ENCODE assay signal across 18 mouse cellular contexts in genomic region chr11:121686091-121686490, GRCm38 (mm10). TPM values are rescaled to one million over a fixed set of nuclear protein-coding genes. Genes with fewer than 3 reads are reported as not detected.
DNase-seq lines count a peak whose midpoint lies in the region; ATAC-seq lines count a peak whose summit lies in the region.
"Had no signal": no experiment of that assay in that cellular context is flagged by ENCODE, and none has a peak within 500 bp of the region (broad histone marks: within the 10 kb centered on the region; RNA-seq: fewer than 3 reads in every experiment).

No protein-coding gene starts in this region.

- WGBS in embryonic facial prominence, embryonic 15.5 days = 73% methylated on average over 4 of the region's 4 CpGs
- 86% methylated on average over 4 of the region's 4 CpGs for WGBS in embryonic facial prominence, embryonic 10.5 days
- 61% methylated on average over 4 of the region's 4 CpGs for WGBS in kidney, embryonic 15.5 days
- 77% methylated on average over 4 of the region's 4 CpGs for WGBS in macrophage (ENCODE audit: missing documents)
- WGBS in hindbrain, embryonic 10.5 days = 78% methylated on average over 4 of the region's 4 CpGs

- DNase-seq in embryonic facial prominence, embryonic 10.5 days (ENCODE audit: low spot score) = no peak
- DNase-seq in kidney, adult 18-20 months = no peak
- DNase-seq in hindbrain, embryonic 10.5 days (ENCODE audit: low spot score) = no peak
- DNase-seq: cerebellum, adult 8-10 months; gastrocnemius, postnatal 10 days; spleen, adult 18-20 months had no signal

- H3K27ac ChIP-seq in embryonic facial prominence, embryonic 15.5 days (replicated peaks) = peak overlapping the region; percentile 49; the same call in 1 of the 2 replicates
- no peak overlapping the region for H3K27ac ChIP-seq in embryonic facial prominence, embryonic 10.5 days (replicated peaks)
- peak overlapping the region; percentile 64 for H3K27ac ChIP-seq in kidney, embryonic 15.5 days
- H3K27ac ChIP-seq in macrophage = peak overlapping the region; percentile 66
- no peak overlapping the region for H3K27ac ChIP-seq in hindbrain, embryonic 10.5 days
- H3K27ac ChIP-seq: embryonic facial prominence, embryonic 12.5 days; hindbrain, embryonic 12.5 days; limb, embryonic 12.5 days had no signal

- H3K4me1 ChIP-seq in embryonic facial prominence, embryonic 15.5 days = 0 out of 2 replicates have a peak, but pooled peaks cover 7% of the 10 kb centered on the region
- H3K4me1 ChIP-seq in embryonic facial prominence, embryonic 10.5 days = 0 out of 2 replicates have a peak, but pooled peaks cover 3% of the 10 kb centered on the region
- H3K4me1 ChIP-seq in kidney, embryonic 15.5 days = peaks cover 22% of the 10 kb centered on the region
- H3K4me1 ChIP-seq in megakaryocyte, embryonic 14.5 days = peaks cover 89% of the 10 kb centered on the region
- H3K4me1 ChIP-seq in hindbrain, embryonic 10.5 days (replicated peaks) = no peaks in the 10 kb centered on the region
- H3K4me1 ChIP-seq: hindbrain, embryonic 12.5 days had no signal

- H3K9ac ChIP-seq in embryonic facial prominence, embryonic 15.5 days = no peak overlapping the region
- H3K9ac ChIP-seq in kidney, embryonic 15.5 days = no peak overlapping the region
- H3K9ac ChIP-seq: embryonic facial prominence, embryonic 12.5 days; heart, embryonic 12.5 days; hindbrain, embryonic 12.5 days; limb, embryonic 12.5 days; lung, embryonic 14.5 days had no signal

- H3K79me2 ChIP-seq in macrophage (ENCODE audit: inconsistent target) = no peaks in the 10 kb centered on the region

- ATAC-seq in embryonic facial prominence, embryonic 15.5 days (ENCODE audit: insufficient number of reproducible peaks, low FRiP score, low TSS enrichment, low read depth) = no peak
- no peak for ATAC-seq in kidney, embryonic 15.5 days (replicated peaks; ENCODE audit: low FRiP score)
- no peak for ATAC-seq in megakaryocyte, adult 5-6 weeks (ENCODE audit: poor library complexity, severe bottlenecking)
- ATAC-seq: inflammation-experienced regulatory T-cells, adult 6 months; Patski had no signal

- no peaks in the 10 kb centered on the region for H3K36me3 ChIP-seq in embryonic facial prominence, embryonic 15.5 days
- no peaks in the 10 kb centered on the region for H3K36me3 ChIP-seq in embryonic facial prominence, embryonic 10.5 days (replicated peaks)
- H3K36me3 ChIP-seq in kidney, embryonic 15.5 days = no peaks in the 10 kb centered on the region
- no peaks in the 10 kb centered on the region for H3K36me3 ChIP-seq in megakaryocyte, embryonic 14.5 days (replicated peaks; ENCODE audit: low read length)
- no peaks in the 10 kb centered on the region for H3K36me3 ChIP-seq in macrophage (ENCODE audit: inconsistent target)
- H3K36me3 ChIP-seq in hindbrain, embryonic 10.5 days = no peaks in the 10 kb centered on the region
- H3K36me3 ChIP-seq: embryonic facial prominence, embryonic 12.5 days; heart, embryonic 12.5 days; hindbrain, embryonic 12.5 days; limb, embryonic 12.5 days had no signal

- H3K4me3 ChIP-seq in embryonic facial prominence, embryonic 15.5 days (replicated peaks) = no peak overlapping the region
- H3K4me3 ChIP-seq in embryonic facial prominence, embryonic 10.5 days = no peak overlapping the region
- no peak overlapping the region for H3K4me3 ChIP-seq in kidney, embryonic 15.5 days (replicated peaks)
- peak overlapping the region; percentile 46 for H3K4me3 ChIP-seq in megakaryocyte, embryonic 14.5 days (replicated peaks)
- no peak overlapping the region for H3K4me3 ChIP-seq in macrophage (ENCODE audit: inconsistent target)
- H3K4me3 ChIP-seq in hindbrain, embryonic 10.5 days = no peak overlapping the region
- H3K4me3 ChIP-seq: embryonic facial prominence, embryonic 12.5 days; heart, embryonic 12.5 days; hindbrain, embryonic 12.5 days; limb, embryonic 12.5 days had no signal

- no peak overlapping the region for H3K4me2 ChIP-seq in embryonic facial prominence, embryonic 15.5 days (replicated peaks)
- H3K4me2 ChIP-seq in kidney, embryonic 15.5 days = no peak overlapping the region
- H3K4me2 ChIP-seq: embryonic facial prominence, embryonic 12.5 days; heart, embryonic 12.5 days; hindbrain, embryonic 12.5 days; limb, embryonic 12.5 days; lung, embryonic 14.5 days had no signal

- H3K9me3 ChIP-seq in embryonic facial prominence, embryonic 15.5 days (replicated peaks) = no peaks in the 10 kb centered on the region
- H3K9me3 ChIP-seq in embryonic facial prominence, embryonic 10.5 days = no peaks in the 10 kb centered on the region
- H3K9me3 ChIP-seq in kidney, embryonic 15.5 days (replicated peaks) = no peaks in the 10 kb centered on the region
- H3K9me3 ChIP-seq in megakaryocyte, embryonic 14.5 days = no peaks in the 10 kb centered on the region
- H3K9me3 ChIP-seq in hindbrain, embryonic 10.5 days = no peaks in the 10 kb centered on the region
- H3K9me3 ChIP-seq: embryonic facial prominence, embryonic 12.5 days; heart, embryonic 12.5 days; hindbrain, embryonic 12.5 days; limb, embryonic 12.5 days had no signal

- H3K27me3 ChIP-seq in embryonic facial prominence, embryonic 15.5 days = no peaks in the 10 kb centered on the region
- no peaks in the 10 kb centered on the region for H3K27me3 ChIP-seq in embryonic facial prominence, embryonic 10.5 days (replicated peaks; ENCODE audit: low read depth, poor library complexity, severe bottlenecking)
- H3K27me3 ChIP-seq in kidney, embryonic 15.5 days = no peaks in the 10 kb centered on the region
- no peaks in the 10 kb centered on the region for H3K27me3 ChIP-seq in megakaryocyte, embryonic 14.5 days (replicated peaks)
- no peaks in the 10 kb centered on the region for H3K27me3 ChIP-seq in hindbrain, embryonic 10.5 days (ENCODE audit: insufficient read depth, poor library complexity, severe bottlenecking)
- H3K27me3 ChIP-seq: embryonic facial prominence, embryonic 12.5 days; heart, embryonic 12.5 days; hindbrain, embryonic 12.5 days; limb, embryonic 12.5 days; Patski had no signal

RNA-seq across cellular contexts. Expression of gene B3gntl1, which starts 13.1 kb away (rescaled TPM):
- 9.8 and 9.9 TPM in 2 replicates for polyA plus RNA-seq in embryonic facial prominence, embryonic 15.5 days (2015; fragmentation: Nextera tagmentation; extraction: Ambion mirVana)
- 5.8 and 6.6 TPM in 2 replicates for polyA plus RNA-seq in embryonic facial prominence, embryonic 10.5 days (2016; fragmentation: Nextera tagmentation; extraction: Ambion mirVana)
- 7.0 and 8.0 TPM in 2 replicates for polyA plus RNA-seq in kidney, embryonic 15.5 days (2015; fragmentation: Nextera tagmentation; extraction: Ambion mirVana)
- polyA plus RNA-seq in megakaryocyte, embryonic 14.5 days (2012; ENCODE audit: insufficient read depth, low replicate concordance) = 0.60 and 0.77 TPM in 2 replicates
- 3.6 and 5.8 TPM in 2 replicates for total RNA-seq in megakaryocyte, adult 5-6 weeks (2015)
- 5.2 and 7.8 TPM in 2 replicates for total RNA-seq in megakaryocyte, adult 5-6 weeks (2017)
- total RNA-seq in macrophage (2018; cell fraction: chromatin; rRNA removed) = 10 to 100 TPM in 22 of 26 experiments, 1 to 10 TPM in 4; 1.8 to 34.8 (median 24.6) TPM
- total RNA-seq in macrophage (2018; cell fraction: cytosol; rRNA removed) = 1 to 10 TPM in 24 of 26 experiments, under 1 TPM in 2; 0.62 to 3.8 (median 2.2) TPM
- total RNA-seq in macrophage (2018; cell fraction: nucleus; rRNA removed) = 10 to 100 TPM in 16 of 26 experiments, 1 to 10 TPM in 10; 2.5 to 22.5 (median 12.6) TPM
- 2.3 to 3.5 TPM (median 2.8 TPM) in 3 replicates for polyA plus RNA-seq in macrophage (2018)
- 7.3 and 7.6 TPM in 2 replicates for polyA plus RNA-seq in hindbrain, embryonic 10.5 days (2016; fragmentation: Nextera tagmentation; extraction: Ambion mirVana)

RNA-seq across cellular contexts. Expression of gene Metrnl, which starts 15.3 kb away (rescaled TPM):
- 76.3 and 77.3 TPM in 2 replicates for polyA plus RNA-seq in embryonic facial prominence, embryonic 15.5 days (2015; fragmentation: Nextera tagmentation; extraction: Ambion mirVana)
- polyA plus RNA-seq in embryonic facial prominence, embryonic 10.5 days (2016; fragmentation: Nextera tagmentation; extraction: Ambion mirVana) = 8.4 and 8.5 TPM in 2 replicates
- polyA plus RNA-seq in kidney, embryonic 15.5 days (2015; fragmentation: Nextera tagmentation; extraction: Ambion mirVana) = 23.3 and 24.2 TPM in 2 replicates
- polyA plus RNA-seq in megakaryocyte, embryonic 14.5 days (2012; ENCODE audit: insufficient read depth, low replicate concordance) = 2.1 and 12.5 TPM in 2 replicates
- total RNA-seq in megakaryocyte, adult 5-6 weeks (2015) = 32.9 and 40.5 TPM in 2 replicates
- 16.4 and 20.6 TPM in 2 replicates for total RNA-seq in megakaryocyte, adult 5-6 weeks (2017)
- total RNA-seq in macrophage (2018; cell fraction: chromatin; rRNA removed) = 100 to 1,000 TPM in 20 of 26 experiments, 10 to 100 TPM in 6; 43.4 to 244 (median 138) TPM
- 100 to 1,000 TPM; 176 to 352 (median 243) TPM for total RNA-seq in macrophage (2018; cell fraction: cytosol; rRNA removed)
- 100 to 1,000 TPM; 107 to 327 (median 236) TPM for total RNA-seq in macrophage (2018; cell fraction: nucleus; rRNA removed)
- polyA plus RNA-seq in macrophage (2018) = 161 to 284 TPM (median 167 TPM) in 3 replicates
- 22.1 and 33.2 TPM in 2 replicates for polyA plus RNA-seq in hindbrain, embryonic 10.5 days (2016; fragmentation: Nextera tagmentation; extraction: Ambion mirVana)

Comparison
In these comparisons a context has a peak if more than half of its experiments do, and no peak if none do; other contexts are left out.
1. H3K27ac ChIP-seq: peak in embryonic facial prominence, embryonic 15.5 days (single experiment), kidney, embryonic 15.5 days (single experiment) and macrophage (single experiment); none in embryonic facial prominence, embryonic 10.5 days (single experiment) and hindbrain, embryonic 10.5 days (single experiment).